Mouse (Mus musculus): ENCODE data around the gene Grin2a.

GRCm38 (mm10) chr16:9941306-9941930 lies 53.9 kb downstream of the Grin2a start:
- no peak for TF ChIP-seq POLR2A (IDR thresholded peaks at IDR 0.05; ENCODE audit: control insufficient read depth, extremely low read depth, insufficient read depth, low read length, poor library complexity)
- no peak for TF ChIP-seq CTCF (IDR thresholded peaks at IDR 0.05; ENCODE audit: borderline replicate concordance, control insufficient read depth, extremely low read depth, insufficient read depth, low read length, poor library complexity)
